In the genomic region with DNA sequence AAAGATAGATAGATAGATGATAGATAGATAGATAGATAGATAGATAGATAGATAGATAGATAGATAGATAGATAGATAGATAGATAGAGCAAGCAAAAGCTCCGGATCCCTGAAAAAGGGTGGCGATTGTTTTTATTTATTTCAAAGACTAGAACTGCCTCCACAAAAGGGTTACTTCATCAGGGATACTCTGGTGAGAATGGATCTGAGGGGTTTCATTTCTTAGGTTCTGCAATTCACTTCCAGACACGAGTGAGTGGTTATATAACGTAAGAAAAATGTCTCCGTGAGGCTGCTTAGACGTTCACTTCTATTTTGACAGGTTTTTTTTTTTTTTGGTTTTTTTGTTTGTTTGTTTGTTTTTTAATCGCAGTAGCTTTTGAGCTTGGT, we compare ENCODE assay signal across 8 mouse cellular contexts. TPM values are rescaled to one million over a fixed set of nuclear protein-coding genes. Genes with fewer than 3 reads are reported as not detected.
DNase-seq lines count a peak whose midpoint lies in the region; ATAC-seq and TF ChIP-seq lines count a peak whose summit lies in the region.

No protein-coding gene starts in this region.

- no peaks in the 10 kb centered on the region for H3K27me3 ChIP-seq in kidney, postnatal 0 days (ENCODE audit: insufficient read depth, low read length)
- H3K27me3 ChIP-seq in embryonic facial prominence, embryonic 13.5 days = no peaks in the 10 kb centered on the region
- no peaks in the 10 kb centered on the region for H3K27me3 ChIP-seq in intestine, embryonic 15.5 days (replicated peaks)
- H3K27me3 ChIP-seq in neural tube, embryonic 13.5 days = no peaks in the 10 kb centered on the region

- 0 out of 2 replicates have a peak overlapping the region, but pooled peaks have one; percentile 16 for H3K4me3 ChIP-seq in kidney, postnatal 0 days (replicated peaks; ENCODE audit: low read depth, low read length)
- H3K4me3 ChIP-seq in embryonic facial prominence, embryonic 13.5 days = peak overlapping the region; percentile 53
- peak overlapping the region; percentile 54 for H3K4me3 ChIP-seq in intestine, embryonic 15.5 days (replicated peaks)
- peak overlapping the region; percentile 53 for H3K4me3 ChIP-seq in neural tube, embryonic 13.5 days

- WGBS in kidney, postnatal 0 days = 37% methylated on average over 7 of the region's 7 CpGs
- WGBS in embryonic facial prominence, embryonic 13.5 days = 48% methylated on average over 7 of the region's 7 CpGs
- 31% methylated on average over 7 of the region's 7 CpGs for WGBS in intestine, embryonic 15.5 days
- 38% methylated on average over 7 of the region's 7 CpGs for WGBS in neural tube, embryonic 13.5 days

- no peaks in the 10 kb centered on the region for H3K9me3 ChIP-seq in kidney, postnatal 0 days (replicated peaks; ENCODE audit: low read length)
- no peaks in the 10 kb centered on the region for H3K9me3 ChIP-seq in embryonic facial prominence, embryonic 13.5 days
- H3K9me3 ChIP-seq in intestine, embryonic 15.5 days = no peaks in the 10 kb centered on the region
- no peaks in the 10 kb centered on the region for H3K9me3 ChIP-seq in neural tube, embryonic 13.5 days

- ATAC-seq in kidney, postnatal 0 days (replicated peaks; ENCODE audit: low FRiP score, low read depth) = no peak
- ATAC-seq in embryonic facial prominence, embryonic 13.5 days (ENCODE audit: insufficient number of reproducible peaks, insufficient read depth, low FRiP score, low TSS enrichment, low read depth) = no peak
- 0 out of 2 replicates have a peak, but pooled peaks have one; percentile 5 for ATAC-seq in intestine, embryonic 15.5 days
- peak; percentile 37; the same call in 1 of the 2 replicates for ATAC-seq in neural tube, embryonic 13.5 days (ENCODE audit: low read depth)

- intact Hi-C loops in left cerebral cortex, postnatal 36 days (cut with DNase I) = loop anchor here (5.0 kb wide), 1 partner anchor 84 kb away; no protein-coding TSS in a partner anchor
- intact Hi-C loops in left cerebral cortex, postnatal 10 days (cut with DNase I) = no loop called here

- no peaks in the 10 kb centered on the region for H3K4me1 ChIP-seq in kidney, postnatal 0 days (replicated peaks; ENCODE audit: insufficient read depth, low read length)
- H3K4me1 ChIP-seq in embryonic facial prominence, embryonic 13.5 days = no peaks in the 10 kb centered on the region
- H3K4me1 ChIP-seq in intestine, embryonic 15.5 days (replicated peaks) = no peaks in the 10 kb centered on the region
- H3K4me1 ChIP-seq in neural tube, embryonic 13.5 days (replicated peaks) = no peaks in the 10 kb centered on the region

- H3K9ac ChIP-seq in kidney, postnatal 0 days (ENCODE audit: low read depth, low read length) = no peak overlapping the region
- H3K9ac ChIP-seq in embryonic facial prominence, embryonic 13.5 days = no peak overlapping the region
- no peak overlapping the region for H3K9ac ChIP-seq in intestine, embryonic 15.5 days
- H3K9ac ChIP-seq in neural tube, embryonic 13.5 days = 0 out of 2 replicates have a peak overlapping the region, but pooled peaks have one; percentile 31

- no peak overlapping the region for H3K27ac ChIP-seq in kidney, postnatal 0 days
- H3K27ac ChIP-seq in embryonic facial prominence, embryonic 13.5 days = no peak overlapping the region
- H3K27ac ChIP-seq in intestine, embryonic 15.5 days = no peak overlapping the region
- H3K27ac ChIP-seq in neural tube, embryonic 13.5 days (replicated peaks) = peak overlapping the region; percentile 23; the same call in 1 of the 2 replicates

- no peaks in the 10 kb centered on the region for H3K36me3 ChIP-seq in kidney, postnatal 0 days (ENCODE audit: insufficient read depth, low read length)
- no peaks in the 10 kb centered on the region for H3K36me3 ChIP-seq in embryonic facial prominence, embryonic 13.5 days
- no peaks in the 10 kb centered on the region for H3K36me3 ChIP-seq in intestine, embryonic 15.5 days
- H3K36me3 ChIP-seq in neural tube, embryonic 13.5 days = no peaks in the 10 kb centered on the region

- peak overlapping the region; percentile 47 for H3K4me2 ChIP-seq in kidney, postnatal 0 days (ENCODE audit: low read length)
- peak overlapping the region; percentile 52 for H3K4me2 ChIP-seq in embryonic facial prominence, embryonic 13.5 days
- H3K4me2 ChIP-seq in intestine, embryonic 15.5 days (replicated peaks) = peak overlapping the region; percentile 35
- H3K4me2 ChIP-seq in neural tube, embryonic 13.5 days = peak overlapping the region; percentile 49

- DNase-seq in kidney, postnatal 0 days (ENCODE audit: low spot score) = no peak
- no peak for DNase-seq in kidney, adult 9 months
- no peak for DNase-seq in left cerebral cortex, postnatal 36 days (ENCODE audit: low spot score in 2 of 2)
- DNase-seq in left cerebral cortex, postnatal 10 days (ENCODE audit: extremely low spot score in 1 of 2, low spot score in 2 of 2) = no peak
- DNase-seq in adrenal gland, adult 2 months = no peak

- no peak for TF ChIP-seq CTCF in kidney, postnatal 0 days (IDR thresholded peaks at IDR 0.05; ENCODE audit: low read depth)

RNA-seq across cellular contexts. Expression of gene Nxt2, which starts 2.2 kb away (rescaled TPM):
- polyA plus RNA-seq in kidney, postnatal 0 days (2015; fragmentation: Nextera tagmentation; extraction: Ambion mirVana) = 29.9 and 32.6 TPM in 2 replicates
- polyA plus RNA-seq in embryonic facial prominence, embryonic 13.5 days (2015; fragmentation: Nextera tagmentation; extraction: Ambion mirVana) = 16.2 and 16.8 TPM in 2 replicates
- polyA plus RNA-seq in intestine, embryonic 15.5 days (2015; fragmentation: Nextera tagmentation; extraction: Ambion mirVana) = 23.5 and 27.2 TPM in 2 replicates
- polyA plus RNA-seq in neural tube, embryonic 13.5 days (2015; fragmentation: Nextera tagmentation; extraction: Ambion mirVana) = 14.7 and 15.0 TPM in 2 replicates
- 10 to 100 TPM; 28.9 to 29.3 TPM for total RNA-seq in left cerebral cortex, postnatal 36 days (2021)
- 10 to 100 TPM; 17.4 to 18.2 TPM for total RNA-seq in left cerebral cortex, postnatal 10 days (2021)
- 10 to 100 TPM; 14.7 to 17.9 TPM for total RNA-seq in adrenal gland, adult 2 months (2021)
- 1.1 TPM in 2 replicates for polyA plus RNA-seq in adrenal gland, adult 2 months (2012; rRNA removed)

RNA-seq across cellular contexts. Expression of gene Gucy2f, which starts 32.0 kb away (rescaled TPM):
- polyA plus RNA-seq in kidney, postnatal 0 days (2015; fragmentation: Nextera tagmentation; extraction: Ambion mirVana) = not detected in 2 replicates
- not detected in 2 replicates for polyA plus RNA-seq in embryonic facial prominence, embryonic 13.5 days (2015; fragmentation: Nextera tagmentation; extraction: Ambion mirVana)
- polyA plus RNA-seq in intestine, embryonic 15.5 days (2015; fragmentation: Nextera tagmentation; extraction: Ambion mirVana) = not detected in 2 replicates
- 0.06 TPM in 2 replicates for polyA plus RNA-seq in neural tube, embryonic 13.5 days (2015; fragmentation: Nextera tagmentation; extraction: Ambion mirVana)
- total RNA-seq in left cerebral cortex, postnatal 36 days (2021) = under 1 TPM; 0.32 to 0.48 TPM
- under 1 TPM; 0.39 to 0.63 TPM for total RNA-seq in left cerebral cortex, postnatal 10 days (2021)
- total RNA-seq in adrenal gland, adult 2 months (2021) = not detected
- not detected in 2 replicates for polyA plus RNA-seq in adrenal gland, adult 2 months (2012; rRNA removed)

Comparison
In these comparisons a context has a peak if more than half of its experiments do, and no peak if none do; other contexts are left out.
1. ATAC-seq: peak in intestine, embryonic 15.5 days (single experiment) and neural tube, embryonic 13.5 days (single experiment); none in kidney, postnatal 0 days (single experiment) and embryonic facial prominence, embryonic 13.5 days (single experiment).
2. Peak in every context shown above with its lines, with median percentiles within 50 percentile points of each other: H3K4me2 ChIP-seq and H3K4me3 ChIP-seq.